Comparison of ENCODE assay signal across 11 mouse cellular contexts in the genomic region with DNA sequence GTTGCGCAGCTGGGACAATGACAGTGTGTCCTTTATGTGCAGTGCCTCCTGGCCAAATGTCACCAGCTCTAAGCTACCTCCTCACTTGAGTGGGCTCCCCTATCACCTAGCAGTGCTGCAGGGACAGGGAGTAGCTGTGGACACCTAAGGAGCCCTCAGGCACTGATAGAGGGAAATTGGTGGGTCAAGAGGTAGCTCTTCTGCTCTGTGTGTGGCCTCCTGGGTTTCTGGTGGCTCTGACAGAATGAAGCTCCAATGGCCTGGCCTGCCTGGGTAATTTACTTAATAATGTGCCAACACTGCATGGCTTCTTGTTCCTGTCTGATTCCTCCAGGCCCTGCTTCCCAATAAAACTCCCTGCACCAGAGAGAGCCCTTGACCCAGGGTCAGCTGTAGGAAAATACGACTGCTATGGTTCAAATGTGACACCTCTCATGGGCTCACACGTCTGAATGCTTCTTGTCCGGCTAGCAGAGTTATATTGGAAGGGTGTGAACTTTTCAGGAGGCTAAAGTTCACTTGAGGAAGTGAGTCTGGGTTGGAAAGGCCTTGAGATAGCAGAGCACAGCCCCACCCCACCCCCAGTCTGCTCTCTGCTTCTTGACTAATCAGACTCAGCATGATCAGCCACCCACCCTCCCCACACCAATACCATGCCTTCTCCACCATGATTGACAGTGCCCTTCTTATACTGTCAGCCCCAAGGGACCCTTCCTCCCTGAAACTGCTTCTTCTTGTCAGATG.
DNase-seq lines count a peak whose midpoint lies in the region; ATAC-seq lines count a peak whose summit lies in the region.
"Had no signal": no experiment of that assay in that cellular context is flagged by ENCODE, and none has a peak within 500 bp of the region (broad histone marks: within the 10 kb centered on the region; RNA-seq: fewer than 3 reads in every experiment).

No protein-coding gene starts in this region.

- no peak overlapping the region for H3K4me3 ChIP-seq in forebrain, embryonic 12.5 days (replicated peaks)
- H3K4me3 ChIP-seq in forebrain, embryonic 16.5 days (replicated peaks; ENCODE audit: low read length): no peak overlapping the region
- H3K4me3 ChIP-seq in lung, embryonic 16.5 days (ENCODE audit: low read length): no peak overlapping the region
- no peak overlapping the region for H3K4me3 ChIP-seq in limb, embryonic 10.5 days
- H3K4me3 ChIP-seq in stomach, embryonic 15.5 days (replicated peaks): no peak overlapping the region
- H3K4me3 ChIP-seq: erythroblast, embryonic 14.5 days; left cerebral cortex, adult 2 months had no signal

- 56% methylated on average over 4 of the region's 4 CpGs for WGBS in forebrain, embryonic 12.5 days
- WGBS in forebrain, embryonic 16.5 days: 67% methylated on average over 4 of the region's 4 CpGs
- WGBS in lung, embryonic 16.5 days: 50% methylated on average over 4 of the region's 4 CpGs
- 27% methylated on average over 4 of the region's 4 CpGs for WGBS in limb, embryonic 10.5 days
- 68% methylated on average over 4 of the region's 4 CpGs for WGBS in stomach, embryonic 15.5 days

- no peak overlapping the region for H3K27ac ChIP-seq in forebrain, embryonic 12.5 days
- no peak overlapping the region for H3K27ac ChIP-seq in forebrain, embryonic 16.5 days (ENCODE audit: low read length)
- no peak overlapping the region for H3K27ac ChIP-seq in lung, embryonic 16.5 days (ENCODE audit: low read length)
- 0 out of 2 replicates have a peak overlapping the region, but pooled peaks have one; percentile 56 for H3K27ac ChIP-seq in limb, embryonic 10.5 days
- H3K27ac ChIP-seq in stomach, embryonic 15.5 days: peak overlapping the region; percentile 76; the same call in 1 of the 2 replicates

- no peaks in the 10 kb centered on the region for H3K9me3 ChIP-seq in forebrain, embryonic 12.5 days
- no peaks in the 10 kb centered on the region for H3K9me3 ChIP-seq in forebrain, embryonic 16.5 days (ENCODE audit: control insufficient read depth, low read length)
- H3K9me3 ChIP-seq in lung, embryonic 16.5 days (ENCODE audit: control insufficient read depth, low read length): no peaks in the 10 kb centered on the region
- no peaks in the 10 kb centered on the region for H3K9me3 ChIP-seq in limb, embryonic 10.5 days (replicated peaks)
- no peaks in the 10 kb centered on the region for H3K9me3 ChIP-seq in stomach, embryonic 15.5 days
- H3K9me3 ChIP-seq: heart, embryonic 13.5 days had no signal

- peaks cover 43% of the 10 kb centered on the region for H3K4me1 ChIP-seq in forebrain, embryonic 12.5 days
- H3K4me1 ChIP-seq in forebrain, embryonic 16.5 days (replicated peaks; ENCODE audit: control insufficient read depth, insufficient read depth, low read length): peaks cover 36% of the 10 kb centered on the region
- H3K4me1 ChIP-seq in lung, embryonic 16.5 days (replicated peaks; ENCODE audit: control insufficient read depth, insufficient read depth, low read length): peaks cover 25% of the 10 kb centered on the region
- peaks cover 50% of the 10 kb centered on the region for H3K4me1 ChIP-seq in limb, embryonic 10.5 days
- peaks cover 32% of the 10 kb centered on the region for H3K4me1 ChIP-seq in stomach, embryonic 15.5 days

- H3K9ac ChIP-seq in forebrain, embryonic 12.5 days: no peak overlapping the region
- H3K9ac ChIP-seq in forebrain, embryonic 16.5 days (replicated peaks; ENCODE audit: low read depth, low read length): no peak overlapping the region
- no peak overlapping the region for H3K9ac ChIP-seq in lung, embryonic 16.5 days (ENCODE audit: low read length)
- H3K9ac ChIP-seq in stomach, embryonic 15.5 days: no peak overlapping the region

- intact Hi-C loops in left cerebral cortex, postnatal 14 days (cut with DNase I): no loop called here

- peaks cover 45% of the 10 kb centered on the region for H3K27me3 ChIP-seq in forebrain, embryonic 12.5 days
- no peaks in the 10 kb centered on the region for H3K27me3 ChIP-seq in forebrain, embryonic 16.5 days (replicated peaks; ENCODE audit: control insufficient read depth, insufficient read depth, low read length)
- H3K27me3 ChIP-seq in lung, embryonic 16.5 days (ENCODE audit: control insufficient read depth, insufficient read depth, low read depth, low read length): no peaks in the 10 kb centered on the region
- H3K27me3 ChIP-seq in limb, embryonic 10.5 days (ENCODE audit: low read depth, poor library complexity, severe bottlenecking): peaks cover 92% of the 10 kb centered on the region
- no peaks in the 10 kb centered on the region for H3K27me3 ChIP-seq in stomach, embryonic 15.5 days (replicated peaks)

- H3K36me3 ChIP-seq in forebrain, embryonic 12.5 days (replicated peaks): no peaks in the 10 kb centered on the region
- H3K36me3 ChIP-seq in forebrain, embryonic 16.5 days (ENCODE audit: control insufficient read depth, insufficient read depth): no peaks in the 10 kb centered on the region
- H3K36me3 ChIP-seq in lung, embryonic 16.5 days (ENCODE audit: control insufficient read depth, insufficient read depth, low read length): no peaks in the 10 kb centered on the region
- H3K36me3 ChIP-seq in limb, embryonic 10.5 days: no peaks in the 10 kb centered on the region
- no peaks in the 10 kb centered on the region for H3K36me3 ChIP-seq in stomach, embryonic 15.5 days
- H3K36me3 ChIP-seq: heart, embryonic 13.5 days had no signal

- H3K4me2 ChIP-seq in forebrain, embryonic 12.5 days: no peak overlapping the region
- H3K4me2 ChIP-seq in forebrain, embryonic 16.5 days (ENCODE audit: low read length): no peak overlapping the region
- no peak overlapping the region for H3K4me2 ChIP-seq in lung, embryonic 16.5 days (ENCODE audit: low read depth, low read length)
- no peak overlapping the region for H3K4me2 ChIP-seq in stomach, embryonic 15.5 days

- ATAC-seq in forebrain, embryonic 12.5 days (ENCODE audit: low FRiP score): 0 out of 2 replicates have a peak, but pooled peaks have one; percentile 31
- ATAC-seq in forebrain, embryonic 16.5 days: no peak
- peak; percentile 23; the same call in 1 of the 2 replicates for ATAC-seq in lung, embryonic 16.5 days (ENCODE audit: low read depth)
- ATAC-seq in stomach, embryonic 15.5 days (ENCODE audit: insufficient read depth, low FRiP score, low read depth): 0 out of 2 replicates have a peak, but pooled peaks have one; percentile 6

- no peak for DNase-seq in lung, postnatal 25 days (ENCODE audit: low spot score)
- peak; percentile 50 for DNase-seq in limb, embryonic 10.5 days (ENCODE audit: low spot score)
- DNase-seq in lung, postnatal 36 days: no peak
- DNase-seq in left cerebral cortex, postnatal 14 days (ENCODE audit: low spot score in 2 of 2): no peak

Comparison
In these comparisons a context has a peak if more than half of its experiments do, and no peak if none do; other contexts are left out.
1. H3K27ac ChIP-seq: peak in limb, embryonic 10.5 days (single experiment) and stomach, embryonic 15.5 days (single experiment); none in forebrain, embryonic 12.5 days (single experiment), forebrain, embryonic 16.5 days (single experiment) and lung, embryonic 16.5 days (single experiment).